Mouse (Mus musculus) CD4-positive, CD25-positive, alpha-beta regulatory T cell, adult 4 months (primary cell): ENCODE results near the gene Csnk2b. TPM values are rescaled to one million over a fixed set of nuclear protein-coding genes. Genes with fewer than 3 reads are reported as not detected.

Experiments used
- ATAC-seq: one replicate; pipeline ENCODE4 v1.8.0; 2017
- polyA plus RNA-seq, 2 experiments: library from polyadenylated mRNA; unstranded; fragments of 100-300 nt; shearing (Covaris generic); gene quantifications; one replicate each; pipeline ENCODE4 v1.2.1; 2017

Gene Csnk2b
- polyA plus RNA-seq, 2 experiments from 2014 or later = 243 to 284 TPM

DNA sequence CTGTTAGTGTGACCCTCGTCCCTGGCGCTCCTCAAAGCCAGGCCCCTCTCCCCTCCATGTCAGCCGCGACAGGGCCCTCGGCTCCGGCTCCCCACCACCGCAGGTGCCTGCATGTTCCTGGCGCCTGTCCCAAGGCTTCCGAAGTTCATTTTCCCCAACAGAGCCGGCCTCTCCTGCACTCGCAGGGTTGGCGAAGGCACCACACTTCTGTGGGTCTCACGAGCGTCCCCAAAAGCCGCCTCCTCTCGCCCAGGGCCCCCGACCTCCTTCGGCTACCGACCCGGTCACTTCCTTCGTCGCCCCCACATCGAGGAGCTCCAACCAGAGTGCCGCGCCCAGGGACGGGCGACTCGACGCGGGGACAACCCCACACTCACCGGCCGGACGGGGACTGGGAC, 1.1 kb downstream of the Csnk2b start:
- ATAC-seq = no peak

DNA sequence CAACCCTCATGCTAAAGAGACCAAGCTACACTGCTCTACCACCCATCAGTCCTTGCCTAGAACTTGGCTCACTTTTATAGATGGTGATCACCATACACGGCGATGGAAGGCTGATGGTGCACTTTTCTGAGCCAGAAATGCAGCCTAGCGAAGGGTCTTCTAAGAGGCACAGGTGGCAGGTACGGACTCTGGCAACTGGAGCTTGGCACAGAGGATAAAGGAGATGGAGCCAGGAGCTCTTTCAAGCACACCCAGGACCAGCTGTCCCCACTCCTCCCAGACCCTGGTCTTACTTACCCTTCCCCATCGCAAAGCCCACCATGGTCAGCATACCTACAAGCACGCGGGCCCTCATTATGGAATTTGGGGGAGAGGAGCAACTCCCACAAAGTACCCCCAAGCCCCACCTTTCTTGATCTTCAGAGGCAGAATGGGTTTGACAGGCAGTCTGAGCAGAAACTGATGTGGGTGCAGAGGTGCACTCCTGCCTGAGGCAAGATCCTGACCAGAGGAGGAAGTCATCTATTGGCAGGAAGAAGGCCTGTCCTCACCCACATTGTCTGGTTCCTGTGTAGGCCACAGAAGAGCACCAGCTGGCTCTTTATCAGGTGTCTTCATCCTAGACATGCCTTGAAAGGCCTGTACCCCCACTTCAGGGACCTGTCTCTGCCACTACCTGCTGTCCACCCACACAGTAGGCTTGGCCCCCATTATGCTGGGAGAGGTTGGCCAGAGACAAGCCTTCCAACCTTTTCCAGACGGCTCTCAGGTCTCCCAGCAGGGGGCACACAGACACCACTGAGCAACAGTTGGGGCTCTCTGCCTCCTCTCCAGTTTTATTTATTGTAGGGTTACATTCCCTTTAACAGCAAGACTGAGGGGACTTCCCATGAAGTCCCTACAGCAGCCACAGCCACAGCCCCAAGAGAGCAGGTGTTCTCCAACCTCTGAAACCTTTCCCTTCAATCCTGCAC, 6.5 kb downstream of the Csnk2b start, which contains the start of gene Ly6g5b:
Gene Ly6g5b, minus strand, starts transcription at position 383 of the 974 bp plus-strand sequence.
- ATAC-seq = peak; percentile 70

DNA sequence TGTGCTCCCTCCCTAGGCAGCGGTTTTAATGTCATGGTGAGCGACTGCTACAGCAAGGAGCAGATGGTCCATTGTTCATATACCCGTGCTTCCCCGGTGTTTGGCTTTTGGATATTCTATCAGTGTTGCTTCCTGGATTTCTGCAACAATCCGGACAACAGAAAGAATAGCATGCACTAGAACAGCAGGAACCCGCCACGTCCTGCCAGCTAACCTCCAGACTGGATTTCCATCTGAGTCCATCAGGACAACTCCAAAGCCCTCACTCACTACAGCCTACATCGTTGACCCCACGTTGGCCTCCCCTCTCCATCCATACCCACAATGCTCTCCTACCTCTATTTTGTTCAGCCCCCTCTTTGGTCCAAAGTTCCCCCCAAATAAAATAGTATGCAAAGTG, 10.1 kb downstream of the Csnk2b start:
- no peak for ATAC-seq

DNA sequence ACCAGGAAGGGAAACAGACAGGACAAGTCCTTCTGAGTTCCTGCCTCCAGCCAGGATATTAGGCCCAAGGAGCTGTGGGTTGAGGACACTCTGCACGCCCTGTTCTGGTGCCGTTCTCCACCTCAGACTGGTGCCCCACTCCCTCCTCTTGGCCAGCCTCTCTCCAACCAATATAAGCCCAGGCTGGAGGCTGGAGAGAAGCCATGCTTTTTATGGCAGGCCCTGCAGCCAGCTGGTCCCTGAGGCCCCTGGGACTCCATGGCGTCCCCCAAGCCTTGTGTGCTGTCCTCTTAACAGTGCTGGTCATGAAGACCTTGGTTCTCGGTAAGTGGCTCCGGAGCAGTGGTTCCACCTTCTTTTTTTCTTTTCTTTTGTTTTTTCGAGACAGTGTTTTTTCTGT, 13.8 kb downstream of the Csnk2b start, which contains the start of gene Ly6g5c:
Gene Ly6g5c, plus strand, starts transcription at position 183 of the 400 bp plus-strand sequence.
- no peak for ATAC-seq

DNA sequence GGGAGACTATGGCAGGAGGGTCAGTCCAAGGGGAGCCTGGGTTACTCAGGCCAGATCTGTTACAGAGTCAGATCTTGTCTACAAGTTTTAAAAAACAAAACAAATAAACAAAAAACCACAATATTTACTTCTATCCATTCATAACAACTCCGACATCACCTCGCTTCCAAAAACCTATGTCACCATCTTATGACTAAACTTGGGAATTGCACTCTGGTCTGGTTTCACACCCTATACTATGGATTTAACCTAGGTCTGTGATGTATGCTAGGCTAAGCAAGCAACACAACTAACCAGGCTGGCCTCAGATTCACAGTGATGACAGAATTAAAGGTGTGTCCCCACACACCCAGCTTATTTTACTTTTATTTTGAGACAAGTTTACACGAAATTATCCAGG, 15.3 kb downstream of the Csnk2b start:
- no peak for ATAC-seq

DNA sequence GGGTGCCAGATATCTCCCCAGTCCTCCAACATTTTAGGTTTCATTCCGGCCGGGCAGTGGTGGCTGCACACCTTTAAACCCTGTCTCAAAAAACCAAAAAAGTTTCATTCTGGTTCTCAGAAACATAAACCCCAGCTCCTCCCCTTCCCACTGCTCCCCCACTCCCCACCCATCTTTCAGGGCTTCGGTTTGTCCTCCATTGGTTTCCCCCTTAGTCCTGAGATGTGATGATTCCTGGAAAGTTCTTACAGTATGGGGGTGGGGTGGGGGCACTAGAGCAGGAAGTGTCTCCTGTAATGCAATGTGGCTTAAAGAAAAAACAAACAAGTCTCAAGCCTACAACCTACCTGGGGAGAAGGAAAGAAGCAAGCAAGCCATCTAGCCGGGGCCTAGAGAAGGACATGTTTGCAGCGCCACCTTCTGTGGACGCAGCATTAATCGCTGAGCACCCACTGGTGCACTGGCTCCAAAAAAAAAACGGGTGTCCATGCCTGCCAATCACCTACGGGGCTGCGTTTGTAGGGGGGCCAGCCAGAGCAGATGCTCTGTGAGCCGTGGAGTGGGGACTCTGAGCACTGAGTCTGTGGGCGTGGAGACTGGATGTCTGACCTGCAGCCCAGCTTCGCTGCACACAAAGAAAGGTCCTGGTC, 16.0 kb downstream of the Csnk2b start:
- ATAC-seq = no peak

DNA sequence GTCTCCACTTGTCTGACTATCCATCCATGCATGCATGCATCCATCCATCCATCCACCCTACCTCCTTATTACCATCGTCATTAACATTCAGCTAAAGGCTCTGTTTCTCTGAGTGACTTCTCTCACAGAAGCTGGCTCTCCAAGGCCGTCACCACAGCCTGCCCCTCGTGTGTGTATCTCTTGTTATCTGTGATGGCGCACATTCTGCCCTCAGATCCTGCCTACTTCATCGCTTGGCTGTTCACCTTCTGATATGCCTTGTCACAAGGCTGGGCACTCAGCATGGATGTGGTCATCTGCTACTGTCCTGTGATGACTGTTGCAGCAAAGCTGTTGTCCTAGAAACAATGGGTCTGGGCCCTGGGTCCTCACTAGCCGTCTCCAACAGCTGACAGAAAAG, 17.1 kb downstream of the Csnk2b start:
- no peak for ATAC-seq

DNA sequence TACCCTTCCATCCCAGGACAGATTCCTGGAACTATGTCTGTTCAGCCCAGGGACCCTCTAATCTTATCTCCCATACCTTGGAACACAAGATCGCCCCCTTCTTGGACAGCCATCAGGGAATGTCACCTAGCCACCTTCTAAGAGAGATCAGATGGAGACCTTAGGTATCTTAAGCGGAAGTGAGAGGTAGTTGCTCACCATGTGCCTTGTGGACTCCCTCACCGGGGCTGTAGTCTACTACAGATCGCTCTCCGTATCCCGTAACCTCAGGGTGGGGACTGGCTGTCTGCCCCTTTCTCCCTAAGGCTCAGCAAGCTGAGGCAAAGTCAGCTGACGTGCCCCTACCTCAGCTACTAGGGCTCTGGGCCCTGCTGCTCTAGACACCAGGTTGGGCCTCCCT, 17.8 kb downstream of the Csnk2b start:
- ATAC-seq = no peak

DNA sequence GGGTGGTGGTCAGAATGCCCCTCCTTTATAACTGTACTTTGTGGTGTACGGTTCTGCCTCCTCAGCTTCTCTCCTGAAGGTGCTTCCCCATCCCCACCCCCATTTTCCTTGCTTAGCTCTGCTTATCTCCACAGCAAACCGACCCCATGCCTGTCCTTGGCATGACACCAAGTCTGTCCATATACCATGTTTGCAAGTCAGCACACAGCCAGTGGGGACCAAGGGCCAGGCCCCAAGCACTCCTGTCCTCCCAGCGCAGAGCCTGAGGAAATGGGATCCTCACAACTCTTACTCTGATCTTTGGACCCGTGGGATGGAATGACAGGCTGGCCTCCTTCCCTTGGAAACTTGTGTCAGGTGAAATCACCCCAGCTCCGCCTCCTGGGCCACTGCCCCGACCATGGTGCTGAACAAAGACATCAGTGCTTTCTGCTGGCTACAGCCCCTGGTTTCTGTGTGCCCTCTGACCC, 18.6 kb downstream of the Csnk2b start:
- ATAC-seq = no peak

DNA sequence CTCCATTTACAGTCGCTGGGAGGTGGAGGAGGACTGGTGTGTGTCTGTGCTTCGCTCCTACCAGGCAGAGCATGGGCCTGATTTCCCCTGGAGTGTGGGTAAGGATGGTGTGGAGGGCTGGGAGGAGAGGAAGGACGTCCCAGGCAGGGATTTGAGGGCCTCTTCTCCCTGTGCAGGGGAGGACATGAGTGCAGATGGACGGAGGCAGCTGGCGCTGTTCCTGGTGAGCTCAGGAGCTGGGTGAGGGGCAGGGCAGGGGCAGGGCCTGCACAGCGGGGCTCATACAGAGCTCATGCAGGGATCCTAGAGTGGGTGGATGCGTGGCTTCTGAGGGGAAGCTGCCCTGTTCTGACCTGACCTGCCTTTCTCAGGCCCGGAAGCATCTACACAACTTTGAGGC, 19.6 kb downstream of the Csnk2b start:
- ATAC-seq = no peak

DNA sequence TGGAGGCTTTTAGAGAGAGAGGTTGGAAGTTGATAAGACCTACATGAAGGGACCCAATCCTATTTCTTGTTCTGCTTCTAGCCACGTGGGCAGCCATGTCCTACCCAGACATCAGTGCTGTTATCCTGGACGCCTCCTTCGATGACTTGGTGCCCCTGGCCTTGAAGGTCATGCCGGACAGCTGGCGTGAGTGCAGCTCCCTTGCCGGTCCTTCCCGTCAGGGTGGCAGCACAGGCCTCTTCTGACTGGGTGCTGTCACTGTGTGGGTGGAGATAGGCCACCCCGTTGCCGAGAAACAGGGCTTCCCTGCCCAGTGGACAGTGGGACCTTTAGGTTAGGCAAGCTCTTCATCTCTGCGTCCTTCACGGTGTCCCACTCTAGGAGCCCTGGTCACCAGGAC, 20.7 kb downstream of the Csnk2b start:
- ATAC-seq = no peak

DNA sequence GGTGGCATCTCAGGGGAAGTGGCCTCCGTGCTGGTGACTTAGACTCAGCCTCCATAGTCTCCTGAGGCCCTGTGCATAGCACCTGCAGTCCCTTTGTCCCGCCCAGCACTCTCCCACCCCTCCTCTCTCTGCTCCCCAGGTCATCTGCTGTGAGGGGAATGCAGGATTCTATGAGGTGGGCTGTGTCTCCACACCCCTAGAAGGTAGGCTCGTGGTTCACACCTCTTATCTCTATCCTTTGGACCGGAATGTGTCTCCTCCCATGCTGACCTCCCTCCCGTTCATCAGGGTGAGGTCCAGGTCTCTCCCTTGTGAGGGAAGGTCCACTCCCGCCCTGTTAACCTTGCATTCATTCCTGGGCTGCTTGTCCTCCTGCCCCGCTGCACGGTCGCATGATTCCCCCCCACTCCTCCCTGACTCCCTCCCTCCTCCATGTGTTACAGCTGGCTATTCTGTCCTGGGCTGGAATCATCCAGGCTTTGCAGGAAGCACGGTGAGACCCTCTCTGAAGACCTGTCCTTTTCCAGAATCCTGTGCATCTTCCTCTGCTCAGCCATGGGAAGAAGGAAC, 21.6 kb downstream of the Csnk2b start:
- no peak for ATAC-seq

DNA sequence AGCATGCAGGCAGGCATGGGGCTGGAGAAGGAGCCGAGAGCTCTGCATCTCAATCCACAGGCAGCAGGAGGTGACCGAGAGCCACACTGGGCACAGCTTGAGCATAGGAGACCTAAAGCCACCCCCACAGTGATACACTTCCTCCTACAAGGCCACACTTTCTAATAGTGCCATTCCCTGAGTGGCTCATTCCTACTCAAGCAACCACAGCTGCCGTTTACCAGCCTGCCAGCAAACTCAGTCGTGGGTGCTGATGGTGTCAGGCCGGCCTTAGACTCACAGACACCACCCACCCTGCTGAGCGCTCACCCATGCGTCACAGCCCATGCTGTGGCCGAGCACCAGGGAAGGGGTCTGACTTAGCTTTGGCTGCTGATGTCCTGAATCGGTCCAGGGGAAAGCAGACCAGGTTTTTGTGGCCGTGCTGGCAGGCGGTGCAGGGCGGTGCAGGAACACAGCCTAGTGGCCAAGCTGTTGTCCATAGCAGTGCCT, 24.6 kb downstream of the Csnk2b start:
- no peak for ATAC-seq

DNA sequence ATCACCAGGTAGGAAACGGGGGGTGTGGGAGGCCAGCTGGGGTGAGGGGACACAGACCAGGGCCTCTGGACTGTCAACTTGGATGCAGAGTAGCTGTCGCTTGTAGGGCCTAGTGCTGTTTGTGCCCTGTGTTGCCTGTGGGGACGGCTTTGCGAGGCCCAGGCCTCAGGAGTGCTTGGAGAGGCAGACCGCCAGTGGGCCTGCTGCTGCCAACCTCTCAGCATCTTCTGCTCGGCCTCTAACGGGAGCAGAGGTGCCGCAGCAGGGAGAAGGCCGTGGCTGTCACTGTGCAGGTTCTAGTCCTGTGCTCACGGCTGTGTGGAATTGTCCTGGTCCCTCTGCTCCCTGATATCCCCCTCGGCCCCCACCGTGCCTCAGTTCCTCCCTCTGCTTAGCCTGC, 25.3 kb downstream of the Csnk2b start:
- no peak for ATAC-seq

DNA sequence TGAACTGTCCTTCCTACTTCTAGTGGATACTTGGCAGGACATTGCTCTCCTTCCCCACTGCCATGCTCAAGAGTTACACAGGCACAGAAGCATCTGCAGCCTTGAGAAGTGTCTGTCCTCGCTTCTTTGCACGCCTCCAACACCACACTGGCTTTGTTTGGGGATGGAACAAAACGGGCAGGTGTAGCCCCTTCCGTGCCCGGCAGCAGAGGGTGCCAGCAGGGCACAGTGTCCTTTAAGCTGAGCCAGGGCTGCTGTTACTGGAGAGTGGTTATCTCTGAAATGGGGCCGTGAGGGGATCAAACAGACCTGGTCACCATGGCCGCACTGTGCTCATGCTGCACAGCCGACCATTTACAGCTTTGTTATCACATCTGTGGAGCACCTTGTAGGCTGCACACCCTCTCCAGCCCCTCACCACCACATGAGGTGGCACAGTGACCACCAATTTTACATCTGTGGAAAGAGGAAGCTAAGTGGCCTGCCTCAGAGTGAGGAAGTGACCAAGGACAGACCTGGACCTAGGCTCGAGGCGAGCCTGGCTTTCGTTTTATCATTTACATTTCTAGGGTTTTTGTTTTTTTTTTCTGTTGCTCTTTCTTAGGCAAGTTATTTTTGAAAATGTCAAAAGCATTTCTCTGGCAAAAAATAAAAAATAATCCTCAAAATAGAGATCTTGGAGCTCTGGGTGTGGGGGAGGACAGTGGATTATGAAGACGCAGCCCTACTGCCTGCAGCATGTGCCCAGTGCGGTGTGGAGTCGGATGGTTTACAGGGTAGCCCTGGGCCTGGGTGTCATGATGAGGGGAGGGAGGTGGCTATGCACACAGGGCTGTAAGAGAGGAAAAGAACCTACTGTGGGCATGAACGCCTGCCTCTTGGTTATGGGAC, 27.1 kb downstream of the Csnk2b start:
- ATAC-seq = no peak

DNA sequence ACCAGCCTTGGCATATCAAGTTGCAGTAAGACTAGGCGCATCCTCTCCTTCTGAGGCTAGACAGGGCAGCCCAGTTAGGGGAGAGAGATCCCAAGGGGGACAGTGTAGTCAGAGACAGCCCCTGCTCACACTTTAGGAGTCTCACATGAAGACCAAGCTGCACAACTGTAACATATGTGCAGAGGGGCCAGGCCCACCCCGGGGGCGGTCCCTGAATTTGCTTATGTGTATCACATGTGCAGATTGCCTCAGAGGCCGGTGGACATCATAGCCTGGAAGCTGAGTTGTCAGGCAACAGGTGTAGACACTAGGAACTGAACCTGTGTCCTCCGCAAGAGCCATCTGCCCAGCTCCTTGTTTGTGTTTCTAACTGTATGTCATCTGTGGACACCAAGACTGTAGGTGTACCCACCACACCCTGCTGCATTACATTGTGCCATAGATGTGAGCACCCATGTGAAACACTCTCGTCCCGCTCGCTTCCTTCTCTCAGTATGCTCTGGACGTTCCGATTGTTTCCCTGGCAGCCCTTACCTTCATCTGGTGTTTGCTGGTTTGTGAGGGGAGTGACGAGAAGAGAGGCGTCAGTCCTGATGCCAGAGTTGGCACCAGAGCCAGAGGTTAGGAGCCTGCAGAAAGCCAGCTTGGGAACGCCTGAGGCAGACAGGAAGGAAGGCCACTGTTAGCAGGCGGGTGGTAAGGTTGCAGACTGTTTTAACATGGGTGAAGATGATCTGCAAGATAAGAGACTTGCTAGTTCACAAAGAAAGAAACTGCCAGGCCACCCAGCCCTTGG, 29.3 kb downstream of the Csnk2b start:
- no peak for ATAC-seq

DNA sequence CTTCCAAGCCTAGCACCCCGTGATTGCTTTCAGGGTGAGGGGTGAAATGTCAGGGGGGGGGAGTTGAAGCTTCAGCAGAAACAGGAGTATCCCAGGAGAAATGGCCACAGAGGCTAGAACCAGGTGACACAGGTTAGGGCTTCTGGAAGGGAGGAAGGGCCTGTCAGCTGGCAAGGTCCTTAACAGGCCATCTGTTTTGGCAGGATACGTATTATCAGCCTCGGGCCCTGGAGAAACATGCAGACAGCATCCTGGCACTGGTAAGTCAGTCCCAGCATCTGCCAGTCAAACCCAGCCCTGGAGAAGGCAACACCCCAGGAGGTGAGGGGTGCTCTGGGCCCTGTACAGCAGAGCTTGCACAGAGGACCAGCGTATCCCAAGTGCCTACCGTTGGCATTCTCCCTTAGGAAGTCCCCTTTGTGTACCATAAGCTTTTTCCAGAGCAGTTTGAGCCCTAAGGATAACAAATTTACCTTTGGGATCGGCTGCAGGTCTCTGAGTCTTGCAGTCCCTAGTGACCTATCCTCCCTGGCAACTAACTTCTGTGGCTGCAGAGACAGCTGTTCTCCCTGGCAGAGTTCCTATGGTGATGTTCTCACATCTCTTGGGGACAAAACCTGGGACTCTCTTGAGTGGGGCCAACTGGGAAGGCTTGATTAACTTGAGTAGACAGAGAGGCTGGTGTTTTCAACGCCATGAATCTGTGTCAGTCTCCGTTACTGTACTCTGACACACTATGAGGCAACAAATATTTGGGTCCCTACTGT, 31.5 kb downstream of the Csnk2b start:
- ATAC-seq = no peak

DNA sequence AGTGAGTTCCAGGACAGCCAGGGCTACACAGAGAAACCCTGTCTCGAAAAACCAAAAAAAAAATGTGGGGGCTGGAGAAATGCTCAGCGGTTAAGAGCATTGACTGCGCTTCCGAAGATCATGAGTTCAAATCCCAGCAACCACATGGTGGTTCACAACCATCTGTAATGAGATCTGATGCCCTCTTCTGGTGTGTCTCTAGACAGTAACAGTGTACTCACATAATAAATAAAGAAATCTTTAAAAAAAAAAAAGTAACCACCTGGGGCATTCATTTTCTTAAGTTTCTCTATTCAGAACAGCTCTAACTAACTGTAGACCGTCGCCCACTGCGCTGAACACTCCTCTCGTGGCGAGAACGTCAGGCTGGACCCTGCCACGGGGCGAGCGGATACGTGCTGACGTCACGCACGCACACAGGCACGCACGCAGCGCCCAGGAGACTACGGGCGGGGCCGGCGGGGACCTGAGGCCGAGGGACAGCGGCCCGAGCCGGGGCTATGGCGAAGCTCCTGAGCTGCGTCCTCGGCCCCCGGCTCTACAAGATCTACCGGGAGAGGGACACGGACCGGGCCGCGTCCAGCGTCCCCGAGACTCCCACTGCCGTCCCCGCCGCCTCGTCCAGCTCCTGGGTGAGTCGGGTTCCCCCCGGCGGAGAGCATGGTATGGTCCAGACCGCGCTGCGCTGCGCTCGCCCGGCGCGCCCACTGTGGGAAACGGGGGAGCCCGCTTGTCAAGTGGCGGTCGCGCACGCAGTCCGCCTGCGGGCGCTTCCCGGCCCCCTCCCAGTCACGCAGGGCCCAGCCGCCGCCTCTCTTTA, 32.8 kb downstream of the Csnk2b start, which contains the start of gene Abhd16a:
Gene Abhd16a, plus strand, starts transcription at position 439 of the 820 bp plus-strand sequence.
- ATAC-seq = peak; percentile 94

DNA sequence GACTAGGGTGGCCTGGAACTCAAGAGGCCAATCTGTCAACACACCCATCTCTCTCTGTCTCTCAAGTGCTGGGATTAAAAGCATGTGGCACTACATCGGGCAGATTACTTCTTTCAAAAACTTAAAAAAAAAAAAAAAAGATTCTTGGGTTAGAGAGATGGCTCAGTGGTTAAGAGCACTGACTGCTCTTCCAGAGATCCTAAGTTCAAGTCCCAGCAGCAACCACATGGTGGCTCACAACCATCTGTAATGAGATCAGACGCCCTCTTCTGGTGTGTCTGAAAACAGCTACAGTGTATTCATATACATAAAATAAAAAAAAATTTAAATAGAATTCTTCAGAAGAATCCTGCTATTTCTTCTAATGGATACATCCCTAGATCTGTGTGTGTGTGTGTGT, 33.7 kb downstream of the Csnk2b start:
- ATAC-seq = no peak
